Mouse (Mus musculus) MEL (cell line): ENCODE measurements around the gene Ncf4. TPM values are rescaled to one million over a fixed set of nuclear protein-coding genes. Genes with fewer than 3 reads are reported as not detected.
A peak's percentile ranks its signal among the peaks of the same experiment; 100 is the strongest.

Source experiments
- DNase-seq: peaks from one replicate; pipeline ENCODE4 v3.0.0; 2011; ENCODE audit warnings: low read depth, low spot score
- H3K27ac ChIP-seq: 2 replicates; pipeline ENCODE4 v1.5.1; 2012; ENCODE audit warnings: low read depth, mild to moderate bottlenecking, control low read depth, low read length, moderate library complexity; ENCODE audit not compliant: control insufficient read depth
- H3K27me3 ChIP-seq, 2 experiments: fragments of 150-350 bp in 1 of 2; sonication (generic) in 1 of 2; 2 replicates each; pipeline ENCODE4 v1.6.1; 2012; ENCODE audit warnings: low read length in 2 of 2, mild to moderate bottlenecking in 2 of 2, improper control_type of control experiment in 1 of 2, moderate library complexity in 1 of 2; ENCODE audit not compliant: insufficient read depth in 2 of 2, control insufficient read depth in 1 of 2
- H3K36me3 ChIP-seq, 2 experiments: 2 replicates each; pipeline ENCODE4 v1.6.1; 2012 to 2014; ENCODE audit warnings: low read length in 2 of 2, improper control_type of control experiment in 1 of 2, inconsistent platforms in 1 of 2, mild to moderate bottlenecking in 1 of 2; ENCODE audit not compliant: insufficient read depth in 2 of 2, control insufficient read depth in 1 of 2
- H3K4me1 ChIP-seq, 2 experiments: fragments of 150-350 bp in 1 of 2; sonication (generic) in 1 of 2; 2 replicates each; pipeline ENCODE4 v1.6.1; 2012; ENCODE audit warnings: low read length in 2 of 2, improper control_type of control experiment in 1 of 2, mild to moderate bottlenecking in 1 of 2; ENCODE audit not compliant: insufficient read depth in 2 of 2, control insufficient read depth in 1 of 2
- H3K4me3 ChIP-seq, 2 experiments: fragments of 150-350 bp in 1 of 2; sonication (generic) in 1 of 2; 2 replicates each; pipeline ENCODE4 v1.5.1; 2012; ENCODE audit warnings: low read depth in 2 of 2, low read length in 2 of 2, mild to moderate bottlenecking in 2 of 2, moderate library complexity in 2 of 2, control low read depth in 1 of 2, improper control_type of control experiment in 1 of 2; ENCODE audit not compliant: control insufficient read depth in 1 of 2, insufficient read depth in 1 of 2
- H3K79me2 ChIP-seq: 2 replicates; pipeline ENCODE4 v1.6.1; 2012; ENCODE audit warnings: mild to moderate bottlenecking, low read length, moderate library complexity; ENCODE audit not compliant: control insufficient read depth, poor library complexity, insufficient read depth
- H3K9ac ChIP-seq: 2 replicates; pipeline ENCODE4 v1.6.1; 2012; ENCODE audit warnings: low read depth, mild to moderate bottlenecking, control low read depth, low read length, moderate library complexity; ENCODE audit not compliant: control insufficient read depth, poor library complexity, severe bottlenecking
- H3K9me3 ChIP-seq: fragments of 150-350 bp; sonication (generic); replicated peaks from 2 replicates; pipeline ENCODE4 v1.6.1; 2012; ENCODE audit warnings: mild to moderate bottlenecking, low read length, improper control_type of control experiment, moderate library complexity; ENCODE audit not compliant: insufficient read depth
- CHD2 ChIP-seq: IDR thresholded peaks from 2 replicates; pipeline ENCODE4 v1.6.1; 2011; ENCODE audit warnings: low read length, improper control_type of control experiment
- CTCF ChIP-seq, 3 experiments: IDR thresholded peaks in 2 of 3; conservative IDR thresholded peaks in 1 of 3; 2 replicates each; pipeline ENCODE4 v1.5.1; 2011 to 2012; ENCODE audit warnings: low read length in 3 of 3, low read depth in 2 of 3, mild to moderate bottlenecking in 2 of 3, improper control_type of control experiment in 1 of 3, inconsistent platforms in 1 of 3, mixed read lengths in 1 of 3, moderate library complexity in 1 of 3; ENCODE audit not compliant: control insufficient read depth in 1 of 3, insufficient read depth in 1 of 3, poor library complexity in 1 of 3, severe bottlenecking in 1 of 3
- E2F4 ChIP-seq: IDR thresholded peaks from 2 replicates; pipeline ENCODE4 v1.6.1; 2011; ENCODE audit warnings: low read depth, low read length, improper control_type of control experiment, borderline replicate concordance
- ELF1 ChIP-seq: IDR thresholded peaks from 2 replicates; pipeline ENCODE4 v1.6.1; 2014; ENCODE audit warnings: low read depth, mild to moderate bottlenecking, inconsistent platforms, low read length, improper control_type of control experiment, moderate library complexity
- EP300 ChIP-seq, 2 experiments: IDR thresholded peaks; 2 replicates each; pipeline ENCODE4 v1.6.1; 2011; ENCODE audit warnings: improper control_type of control experiment in 2 of 2, low read length in 2 of 2, low read depth in 1 of 2, mild to moderate bottlenecking in 1 of 2
- KAT2A ChIP-seq: conservative IDR thresholded peaks from 2 replicates; pipeline ENCODE4 v1.6.1; 2012; ENCODE audit warnings: low read depth, low read length, improper control_type of control experiment, inconsistent platforms
- MEF2A ChIP-seq: IDR thresholded peaks from 2 replicates; pipeline ENCODE4 v1.6.1; 2014; ENCODE audit warnings: low read depth, mild to moderate bottlenecking, inconsistent platforms, low read length, improper control_type of control experiment; ENCODE audit not compliant: poor library complexity, insufficient replicate concordance, severe bottlenecking; ENCODE audit errors: extremely low read depth
- NELFE ChIP-seq: IDR thresholded peaks from 2 replicates; pipeline ENCODE4 v1.6.1; 2011; ENCODE audit warnings: low read depth, low read length, improper control_type of control experiment
- NRF1 ChIP-seq: IDR thresholded peaks from 2 replicates; pipeline ENCODE4 v1.6.1; 2014; ENCODE audit warnings: low read depth, mild to moderate bottlenecking, inconsistent platforms, low read length, improper control_type of control experiment, moderate library complexity; ENCODE audit not compliant: poor library complexity, insufficient read depth, severe bottlenecking
- POLR2A ChIP-seq, 2 experiments: IDR thresholded peaks; 2 replicates each; pipeline ENCODE4 v1.6.1; 2011 to 2012; ENCODE audit warnings: low read length in 2 of 2, mild to moderate bottlenecking in 2 of 2, control low read depth in 1 of 2, improper control_type of control experiment in 1 of 2, low read depth in 1 of 2, moderate library complexity in 1 of 2; ENCODE audit not compliant: control insufficient read depth in 1 of 2, insufficient read depth in 1 of 2, poor library complexity in 1 of 2
- POLR2AphosphoS5 ChIP-seq: IDR thresholded peaks from 2 replicates; pipeline ENCODE4 v1.6.1; 2012; ENCODE audit warnings: low read depth, borderline replicate concordance, mild to moderate bottlenecking, inconsistent platforms, low read length, moderate library complexity, mixed read lengths
- SIN3A ChIP-seq: IDR thresholded peaks from 2 replicates; pipeline ENCODE4 v1.6.1; 2012; ENCODE audit warnings: low read length, improper control_type of control experiment, inconsistent platforms
- SMC3 ChIP-seq: IDR thresholded peaks from 2 replicates; pipeline ENCODE4 v1.6.1; 2011; ENCODE audit warnings: low read depth, low read length, improper control_type of control experiment
- TCF12 ChIP-seq: IDR thresholded peaks from 2 replicates; pipeline ENCODE4 v1.6.1; 2014; ENCODE audit warnings: low read depth, mild to moderate bottlenecking, inconsistent platforms, low read length, improper control_type of control experiment, moderate library complexity
- USF1 ChIP-seq: IDR thresholded peaks from 2 replicates; pipeline ENCODE4 v1.6.1; 2014; ENCODE audit warnings: low read depth, mild to moderate bottlenecking, inconsistent platforms, low read length, improper control_type of control experiment, moderate library complexity
- USF2 ChIP-seq, 2 experiments: IDR thresholded peaks; 2 replicates each; pipeline ENCODE4 v1.6.1; 2011 to 2012; ENCODE audit warnings: improper control_type of control experiment in 2 of 2, low read length in 2 of 2, borderline replicate concordance in 1 of 2, inconsistent platforms in 1 of 2, low read depth in 1 of 2, mild to moderate bottlenecking in 1 of 2; ENCODE audit not compliant: insufficient read depth in 1 of 2
- polyA plus RNA-seq, 2 experiments: library from polyadenylated mRNA; stranded (reverse) in 1 of 2; unstranded in 1 of 2; fragments of >175 nt in 1 of 2; fragments of >200 nt in 1 of 2; gene quantifications; 2 replicates each; pipeline versions ENCODE4 v1.2.1 to v1.2.4; 2012; ENCODE audit warnings: low replicate concordance in 2 of 2, low read depth in 1 of 2; ENCODE audit not compliant: insufficient read length in 2 of 2, insufficient read depth in 1 of 2, missing spikeins in 1 of 2
- total RNA-seq: library from RNA; depleted of rRNA; stranded (reverse); fragments of 300-350 nt; gene quantifications from 2 replicates; pipeline ENCODE4 v1.2.3, GENCODE M21; 2012

The Ncf4 gene
- total and polyA plus RNA-seq, 3 experiments = 1.7 to 16.5 TPM; not detected in 1

DNA sequence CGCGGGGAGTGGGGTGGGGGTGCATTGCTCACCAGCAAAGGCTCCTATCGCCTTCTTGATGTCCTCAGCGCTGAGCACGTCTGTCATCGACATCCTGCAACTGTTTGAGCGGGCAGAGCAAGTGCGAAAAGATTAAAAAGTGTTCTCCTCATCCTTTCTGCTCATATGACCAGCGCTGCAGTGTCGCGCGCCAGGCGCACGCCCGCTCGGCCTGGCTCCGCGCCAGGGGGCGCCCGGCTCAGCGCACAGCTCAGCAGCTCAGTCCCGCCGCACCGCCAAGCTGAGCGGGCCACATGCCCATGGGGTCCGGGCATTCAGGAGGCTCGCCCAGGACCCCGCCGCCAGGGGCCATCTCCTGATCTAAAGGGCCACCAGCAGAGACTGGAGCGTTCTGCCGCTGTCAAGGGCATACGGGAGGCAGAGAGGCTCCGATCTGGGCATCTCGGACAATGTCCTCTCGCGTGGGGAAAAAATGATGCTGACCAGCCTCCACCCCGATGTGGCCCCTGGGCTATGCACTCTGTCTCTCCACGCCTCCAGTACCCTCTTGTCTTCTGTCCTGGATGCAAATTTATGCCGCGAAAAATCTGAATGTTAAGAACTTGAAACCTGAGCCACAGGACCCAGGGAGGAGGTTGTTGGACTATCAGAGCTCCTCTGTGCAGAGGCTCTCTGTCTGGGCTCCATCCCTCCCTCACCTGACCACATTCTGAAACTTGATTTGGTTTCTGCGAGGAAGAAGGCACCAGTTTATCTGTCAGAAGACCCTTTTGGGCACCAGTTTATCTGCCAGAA lies 40.4 kb upstream of the Ncf4 start:
- Histone ChIP-seq H3K4me1 (no peaks in the 10 kb centered on the region), H3K27ac (no peak overlapping the region), H3K9ac (no peak overlapping the region), H3K27me3 (peaks cover 6 to 11% of the 10 kb centered on the region in 2 experiments), H3K4me3 (no peak overlapping the region), H3K9me3 (no peaks in the 10 kb centered on the region), H3K36me3 (no peaks in the 10 kb centered on the region), H3K79me2 (no peaks in the 10 kb centered on the region)
- no peak for DNase-seq
- no peak for TF ChIP-seq EP300 (IDR thresholded peaks at IDR 0.05; ENCODE audit: low read depth in 1 of 2, low read length in 2 of 2)
- no peak for TF ChIP-seq SMC3
- no peak for TF ChIP-seq NRF1
- no peak for TF ChIP-seq KAT2A
- TF ChIP-seq TCF12 = no peak
- no peak for TF ChIP-seq MEF2A
- no peak for TF ChIP-seq USF1
- TF ChIP-seq SIN3A = no peak
- TF ChIP-seq E2F4 = no peak
- no peak for TF ChIP-seq POLR2AphosphoS5
- TF ChIP-seq ELF1 = no peak
- TF ChIP-seq NELFE = no peak
- no peak for TF ChIP-seq POLR2A (IDR thresholded peaks at IDR 0.05; ENCODE audit: control insufficient read depth in 1 of 2, insufficient read depth in 1 of 2, low read depth in 1 of 2, low read length in 2 of 2, poor library complexity in 1 of 2)

GRCm38 (mm10) chr15:78205192-78205591 lies 39.4 kb upstream of the Ncf4 start:
- TF ChIP-seq SMC3 = 0 out of 2 replicates have a peak, but pooled peaks have one; percentile 10
- TF ChIP-seq CTCF (IDR thresholded peaks at IDR 0.05 in 2 of 3, conservative IDR thresholded peaks at IDR 0.05 in 1 of 3; ENCODE audit: control insufficient read depth in 1 of 3, insufficient read depth in 1 of 3, low read depth in 2 of 3, low read length in 3 of 3, poor library complexity in 1 of 3, severe bottlenecking in 1 of 3) = peak in 2 of 3 experiments; percentile 3 to 24; a peak in 1 of 6 replicates
- TF ChIP-seq CHD2 = no peak
- TF ChIP-seq USF2 (IDR thresholded peaks at IDR 0.05; ENCODE audit: borderline replicate concordance in 1 of 2, insufficient read depth in 1 of 2, low read depth in 1 of 2, low read length in 2 of 2) = no peak
- H3K4me1 ChIP-seq = no peaks in the 10 kb centered on the region
- DNase-seq = no peak
- H3K9ac ChIP-seq = no peak overlapping the region
- H3K4me3 ChIP-seq = no peak overlapping the region
- no peaks in the 10 kb centered on the region for H3K79me2 ChIP-seq
- H3K27me3 ChIP-seq = peaks cover 6 to 10% of the 10 kb centered on the region in 2 experiments
- H3K9me3 ChIP-seq = no peaks in the 10 kb centered on the region
- no peak overlapping the region for H3K27ac ChIP-seq
- no peaks in the 10 kb centered on the region for H3K36me3 ChIP-seq
